Mouse (Mus musculus): ENCODE measurements around the gene Slc7a4. TPM values are rescaled to one million over a fixed set of nuclear protein-coding genes. Genes with fewer than 3 reads are reported as not detected.
A peak's percentile ranks its signal among the peaks of the same experiment; 100 is the strongest.

The Slc7a4 gene
- polyA plus RNA-seq, 1 experiment from 2014 or later, result 10.8 TPM

- 11% methylated on average over 17 of the region's 17 CpGs for WGBS
- Histone ChIP-seq H3K36me3 (ENCODE audit: control insufficient read depth, insufficient read depth, low read length) (peaks cover 30% of the 10 kb centered on the region), H3K4me2 (ENCODE audit: low read depth, low read length) (peak overlapping the region; percentile 95), H3K4me1 (replicated peaks; ENCODE audit: control insufficient read depth, insufficient read depth, low read length) (peaks cover 16% of the 10 kb centered on the region), H3K9ac (ENCODE audit: low read length) (peak overlapping the region; percentile 90), H3K4me3 (ENCODE audit: low read length) (peak overlapping the region; percentile 56), H3K9me3 (ENCODE audit: control insufficient read depth, low read length) (no peaks in the 10 kb centered on the region), H3K27me3 (ENCODE audit: control insufficient read depth, insufficient read depth, low read depth, low read length) (no peaks in the 10 kb centered on the region), H3K27ac (ENCODE audit: low read length) (peak overlapping the region; percentile 96)
- ATAC-seq (ENCODE audit: low read depth), result 0 out of 2 replicates have a peak, but pooled peaks have one; percentile 2
Measured at GRCm38 (mm10) chr16:17529981-17530586, 52.9 kb downstream of the Slc7a4 start.

GRCm38 (mm10) chr16:17528276-17528675 lies 54.7 kb downstream of the Slc7a4 start:
- WGBS, result 84% methylated on average over 13 of the region's 13 CpGs
- peaks cover 42% of the 10 kb centered on the region for H3K36me3 ChIP-seq (ENCODE audit: control insufficient read depth, insufficient read depth, low read length)
- H3K4me3 ChIP-seq (ENCODE audit: low read length), result no peak overlapping the region
- no peaks in the 10 kb centered on the region for H3K9me3 ChIP-seq (ENCODE audit: control insufficient read depth, low read length)
- no peak overlapping the region for H3K4me2 ChIP-seq (ENCODE audit: low read depth, low read length)
- no peak for ATAC-seq (ENCODE audit: low read depth)
- H3K9ac ChIP-seq (ENCODE audit: low read length), result no peak overlapping the region
- no peaks in the 10 kb centered on the region for H3K27me3 ChIP-seq (ENCODE audit: control insufficient read depth, insufficient read depth, low read depth, low read length)
- H3K4me1 ChIP-seq (replicated peaks; ENCODE audit: control insufficient read depth, insufficient read depth, low read length), result peaks cover 16% of the 10 kb centered on the region
- H3K27ac ChIP-seq (ENCODE audit: low read length), result no peak overlapping the region

- no peak overlapping the region for H3K4me2 ChIP-seq (ENCODE audit: low read depth, low read length)
- no peak overlapping the region for H3K9ac ChIP-seq (ENCODE audit: low read length)
- no peak overlapping the region for H3K27ac ChIP-seq (ENCODE audit: low read length)
- H3K4me3 ChIP-seq (ENCODE audit: low read length), result no peak overlapping the region
- H3K36me3 ChIP-seq (ENCODE audit: control insufficient read depth, insufficient read depth, low read length), result peaks cover 46% of the 10 kb centered on the region
- H3K9me3 ChIP-seq (ENCODE audit: control insufficient read depth, low read length), result no peaks in the 10 kb centered on the region
- no peak for ATAC-seq (ENCODE audit: low read depth)
- no peaks in the 10 kb centered on the region for H3K27me3 ChIP-seq (ENCODE audit: control insufficient read depth, insufficient read depth, low read depth, low read length)
- H3K4me1 ChIP-seq (replicated peaks; ENCODE audit: control insufficient read depth, insufficient read depth, low read length), result peaks cover 16% of the 10 kb centered on the region
Measured at GRCm38 (mm10) chr16:17527606-17528005, 55.4 kb downstream of the Slc7a4 start.

- Histone ChIP-seq H3K9me3 (ENCODE audit: control insufficient read depth, low read length) (no peaks in the 10 kb centered on the region), H3K4me2 (ENCODE audit: low read depth, low read length) (no peak overlapping the region), H3K27me3 (ENCODE audit: control insufficient read depth, insufficient read depth, low read depth, low read length) (no peaks in the 10 kb centered on the region), H3K9ac (ENCODE audit: low read length) (no peak overlapping the region), H3K4me1 (replicated peaks; ENCODE audit: control insufficient read depth, insufficient read depth, low read length) (peaks cover 10% of the 10 kb centered on the region), H3K27ac (ENCODE audit: low read length) (no peak overlapping the region), H3K36me3 (ENCODE audit: control insufficient read depth, insufficient read depth, low read length) (peaks cover 59% of the 10 kb centered on the region), H3K4me3 (ENCODE audit: low read length) (no peak overlapping the region)
- WGBS, result 84% methylated on average over 6 of the region's 6 CpGs
- no peak for ATAC-seq (ENCODE audit: low read depth)
Measured at GRCm38 (mm10) chr16:17526223-17526622, 56.8 kb downstream of the Slc7a4 start.

GRCm38 (mm10) chr16:17525524-17525923 lies 57.5 kb downstream of the Slc7a4 start:
- ATAC-seq (ENCODE audit: low read depth), result no peak
- WGBS, result 85% methylated on average over 3 of the region's 3 CpGs
- Histone ChIP-seq H3K4me1 (replicated peaks; ENCODE audit: control insufficient read depth, insufficient read depth, low read length) (peaks cover 10% of the 10 kb centered on the region), H3K27ac (ENCODE audit: low read length) (no peak overlapping the region), H3K9ac (ENCODE audit: low read length) (no peak overlapping the region), H3K27me3 (ENCODE audit: control insufficient read depth, insufficient read depth, low read depth, low read length) (no peaks in the 10 kb centered on the region), H3K4me3 (ENCODE audit: low read length) (no peak overlapping the region), H3K9me3 (ENCODE audit: control insufficient read depth, low read length) (no peaks in the 10 kb centered on the region), H3K4me2 (ENCODE audit: low read depth, low read length) (no peak overlapping the region), H3K36me3 (ENCODE audit: control insufficient read depth, insufficient read depth, low read length) (peaks cover 66% of the 10 kb centered on the region)

GRCm38 (mm10) chr16:17524156-17524555 lies 58.9 kb downstream of the Slc7a4 start:
- Histone ChIP-seq H3K27ac (ENCODE audit: low read length) (no peak overlapping the region), H3K9me3 (ENCODE audit: control insufficient read depth, low read length) (no peaks in the 10 kb centered on the region), H3K36me3 (ENCODE audit: control insufficient read depth, insufficient read depth, low read length) (peaks cover 75% of the 10 kb centered on the region), H3K4me3 (ENCODE audit: low read length) (no peak overlapping the region), H3K4me2 (ENCODE audit: low read depth, low read length) (no peak overlapping the region), H3K27me3 (ENCODE audit: control insufficient read depth, insufficient read depth, low read depth, low read length) (no peaks in the 10 kb centered on the region), H3K4me1 (replicated peaks; ENCODE audit: control insufficient read depth, insufficient read depth, low read length) (no peaks in the 10 kb centered on the region), H3K9ac (ENCODE audit: low read length) (no peak overlapping the region)
- WGBS, result 89% methylated on average over 11 of the region's 11 CpGs
- no peak for ATAC-seq (ENCODE audit: low read depth)

Other genes starting within 250 kb of the Slc7a4 start
- 15.1 and 15.3 TPM in 2 replicates for gene Snap29, start 177.2 kb downstream of the Slc7a4 start, polyA plus RNA-seq (2015; fragmentation: Nextera tagmentation; extraction: Ambion mirVana)
- gene Pi4ka, start 176.9 kb downstream of the Slc7a4 start, polyA plus RNA-seq (2015; fragmentation: Nextera tagmentation; extraction: Ambion mirVana), result 26.6 and 28.0 TPM in 2 replicates
- gene Crkl, start 131.2 kb downstream of the Slc7a4 start, polyA plus RNA-seq (2015; fragmentation: Nextera tagmentation; extraction: Ambion mirVana), result 56.7 and 60.4 TPM in 2 replicates
- gene Aifm3, start 93.6 kb downstream of the Slc7a4 start, polyA plus RNA-seq (2015; fragmentation: Nextera tagmentation; extraction: Ambion mirVana), result 4.1 and 6.5 TPM in 2 replicates
- 75.6 and 85.6 TPM in 2 replicates for gene Lztr1, start 74.5 kb downstream of the Slc7a4 start, polyA plus RNA-seq (2015; fragmentation: Nextera tagmentation; extraction: Ambion mirVana)
- 53.0 and 59.5 TPM in 2 replicates for gene Thap7, start 52.1 kb downstream of the Slc7a4 start, polyA plus RNA-seq (2015; fragmentation: Nextera tagmentation; extraction: Ambion mirVana)
- gene Lrrc74b, start 22.0 kb downstream of the Slc7a4 start, polyA plus RNA-seq (2015; fragmentation: Nextera tagmentation; extraction: Ambion mirVana), result 3.0 and 4.8 TPM in 2 replicates
- 1.3 and 1.5 TPM in 2 replicates for gene P2rx6, start 21.3 kb downstream of the Slc7a4 start, polyA plus RNA-seq (2015; fragmentation: Nextera tagmentation; extraction: Ambion mirVana)
- 33.2 and 34.3 TPM in 2 replicates for gene Smpd4, start 36.1 kb upstream of the Slc7a4 start, polyA plus RNA-seq (2015; fragmentation: Nextera tagmentation; extraction: Ambion mirVana)
- gene Ccdc74a, start 63.3 kb upstream of the Slc7a4 start, polyA plus RNA-seq (2015; fragmentation: Nextera tagmentation; extraction: Ambion mirVana), result 8.8 and 9.1 TPM in 2 replicates
- gene Med15, start 149.7 kb upstream of the Slc7a4 start, polyA plus RNA-seq (2015; fragmentation: Nextera tagmentation; extraction: Ambion mirVana), result 46.0 and 47.1 TPM in 2 replicates
- gene Klhl22, start 176.4 kb upstream of the Slc7a4 start, polyA plus RNA-seq (2015; fragmentation: Nextera tagmentation; extraction: Ambion mirVana), result 59.0 and 62.8 TPM in 2 replicates
- gene Scarf2, start 214.1 kb upstream of the Slc7a4 start, polyA plus RNA-seq (2015; fragmentation: Nextera tagmentation; extraction: Ambion mirVana), result 12.4 and 13.9 TPM in 2 replicates
- not detected in 2 replicates for gene B830017H08Rik, start 249.9 kb upstream of the Slc7a4 start, polyA plus RNA-seq (2015; fragmentation: Nextera tagmentation; extraction: Ambion mirVana)

All from lung, embryonic 16.5 days (tissue).